In the genomic region with DNA sequence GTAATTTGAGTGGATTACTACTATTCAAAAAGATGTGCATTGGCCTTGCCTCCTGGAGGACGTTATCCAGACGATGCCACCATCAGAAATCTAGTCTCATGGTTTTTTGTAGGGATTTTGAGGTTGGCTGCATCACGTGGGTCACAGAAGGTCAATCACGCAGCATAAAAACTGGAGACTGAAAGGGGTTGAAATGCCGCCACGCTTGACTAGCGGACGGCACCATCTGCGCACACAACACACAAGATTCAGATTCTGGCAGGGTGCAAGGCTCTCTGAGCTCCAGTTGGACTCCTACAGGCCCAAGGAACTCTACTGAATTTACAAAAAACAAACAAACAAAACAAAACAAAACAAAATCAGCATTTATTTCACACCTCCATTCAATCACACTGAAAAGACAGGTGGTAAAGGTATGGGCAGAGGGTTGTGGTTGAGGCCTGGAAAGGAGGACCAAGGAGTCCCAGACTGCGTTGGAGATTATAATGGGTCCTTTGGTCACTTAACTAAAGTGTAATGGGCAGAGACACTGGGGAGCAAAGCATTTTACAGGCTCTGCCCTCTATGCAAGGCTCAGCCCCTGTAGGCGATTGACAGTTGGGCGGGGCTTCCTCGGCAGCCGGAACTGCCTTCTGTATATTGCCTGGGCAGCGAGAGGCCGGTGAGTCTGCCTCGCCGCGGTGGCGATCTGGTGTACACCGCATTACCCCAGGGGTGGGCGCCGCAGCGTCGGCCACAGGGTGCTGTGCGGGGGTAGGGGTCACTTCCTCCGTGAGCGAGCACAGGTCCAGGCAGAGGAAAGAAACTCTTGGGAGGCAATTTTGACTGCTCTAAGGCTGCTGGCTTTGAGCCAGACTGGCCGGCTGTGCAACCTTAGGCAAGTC, we compare ENCODE assay signal across 8 mouse cellular contexts. TPM values are rescaled to one million over a fixed set of nuclear protein-coding genes. Genes with fewer than 3 reads are reported as not detected.
DNase-seq lines count a peak whose midpoint lies in the region; ATAC-seq and TF ChIP-seq lines count a peak whose summit lies in the region.

No protein-coding gene starts in this region.

- H3K4me2 ChIP-seq in forebrain, embryonic 12.5 days, result peak overlapping the region; percentile 84
- H3K4me2 ChIP-seq in lung, embryonic 14.5 days, result peak overlapping the region; percentile 78

- peaks cover 2 to 11% of the 10 kb centered on the region in 2 experiments; a peak in 3 of 4 replicates for H3K4me1 ChIP-seq in ES-E14 (ENCODE audit: control insufficient read depth in 2 of 2, insufficient read depth in 2 of 2, low read length in 2 of 2, poor library complexity in 1 of 2)
- peaks cover 36% of the 10 kb centered on the region for H3K4me1 ChIP-seq in forebrain, embryonic 12.5 days
- H3K4me1 ChIP-seq in lung, embryonic 14.5 days (ENCODE audit: insufficient read depth), result peaks cover 13% of the 10 kb centered on the region

- TF ChIP-seq CTCF in lung, embryonic 14.5 days (IDR thresholded peaks at IDR 0.05; ENCODE audit: low read depth), result 0 out of 2 replicates have a peak, but pooled peaks have one; percentile 7

- peak overlapping the region; percentile 63 to 70 for H3K4me3 ChIP-seq in ES-E14 (ENCODE audit: insufficient read depth in 1 of 2, low read depth in 1 of 2, low read length in 2 of 2, poor library complexity in 1 of 2, severe bottlenecking in 1 of 2)
- peak overlapping the region; percentile 47 for H3K4me3 ChIP-seq in forebrain, embryonic 12.5 days (replicated peaks)
- H3K4me3 ChIP-seq in lung, embryonic 14.5 days (ENCODE audit: low read depth, low read length), result peak overlapping the region; percentile 47

- no peaks in the 10 kb centered on the region; the same call in 1 of the 2 replicates for H3K36me3 ChIP-seq in ES-E14 (ENCODE audit: control insufficient read depth, insufficient read depth, low read length, poor library complexity, severe bottlenecking)
- peaks cover 16% of the 10 kb centered on the region for H3K36me3 ChIP-seq in forebrain, embryonic 12.5 days (replicated peaks)
- H3K36me3 ChIP-seq in lung, embryonic 14.5 days (ENCODE audit: insufficient read depth), result peaks cover 10% of the 10 kb centered on the region

- H3K9me3 ChIP-seq in ES-E14 (ENCODE audit: control insufficient read depth, insufficient read depth, low read depth, low read length), result no peaks in the 10 kb centered on the region
- H3K9me3 ChIP-seq in forebrain, embryonic 12.5 days, result no peaks in the 10 kb centered on the region
- no peaks in the 10 kb centered on the region for H3K9me3 ChIP-seq in lung, embryonic 14.5 days (ENCODE audit: low read depth, low read length)

- no peaks in the 10 kb centered on the region for H3K27me3 ChIP-seq in forebrain, embryonic 12.5 days
- H3K27me3 ChIP-seq in lung, embryonic 14.5 days (ENCODE audit: insufficient read depth, low read length), result no peaks in the 10 kb centered on the region

- intact Hi-C loops in heart, postnatal 36 days (cut with DNase I), result no loop called here

- in situ Hi-C loops in ES-E14 (cut with MboI; ENCODE audit: low sequenced_read_pairs in 2 of 2, unreplicated experiment in 2 of 2), result no loop called here

- DNase-seq in ES-E14 (ENCODE audit: low read depth, low spot score), result no peak
- peak; percentile 73 to 74 for DNase-seq in heart, postnatal 36 days
- DNase-seq in layer of hippocampus, adult 18-20 months (ENCODE audit: low spot score in 2 of 2), result peak; percentile 66 to 78
- DNase-seq in lung, embryonic 14.5 days, result peak; percentile 85
- peak; percentile 22 to 40 for DNase-seq in thymus, postnatal 10 days (ENCODE audit: low spot score in 2 of 2)

- no peak overlapping the region for H3K27ac ChIP-seq in ES-E14 (ENCODE audit: insufficient read depth, low read depth, low read length, poor library complexity, severe bottlenecking)
- peak overlapping the region; percentile 75 for H3K27ac ChIP-seq in forebrain, embryonic 12.5 days
- no peak overlapping the region for H3K27ac ChIP-seq in lung, embryonic 14.5 days (ENCODE audit: low read depth)

- ATAC-seq in cerebellum, adult (ENCODE audit: insufficient number of reproducible peaks, low FRiP score, low TSS enrichment), result peak; percentile 71
- ATAC-seq in forebrain, embryonic 12.5 days (ENCODE audit: low FRiP score), result peak; percentile 55
- peak; percentile 35 for ATAC-seq in lung, embryonic 14.5 days (ENCODE audit: insufficient read depth)
- peak; percentile 48; the same call in 1 of the 2 replicates for ATAC-seq in neutrophil, adult 5-6 weeks (ENCODE audit: extremely low read depth, insufficient number of reproducible peaks, low FRiP score, poor library complexity, severe bottlenecking)

- peak overlapping the region; percentile 51 for H3K9ac ChIP-seq in ES-E14 (ENCODE audit: insufficient read depth, low read depth, low read length, poor library complexity, severe bottlenecking)
- H3K9ac ChIP-seq in forebrain, embryonic 12.5 days, result peak overlapping the region; percentile 70
- H3K9ac ChIP-seq in lung, embryonic 14.5 days, result peak overlapping the region; percentile 61

- WGBS in forebrain, embryonic 12.5 days, result 20% methylated on average over 29 of the region's 29 CpGs
- 24% methylated on average over 29 of the region's 29 CpGs for WGBS in lung, embryonic 14.5 days

TF ChIP-seq in ES-E14, 5 proteins besides CTCF, POLR2A, EP300 and RAD21:
- TF ChIP-seq HCFC1 (IDR thresholded peaks at IDR 0.05; ENCODE audit: borderline replicate concordance, insufficient read depth, low read length) (no peak), CHD2 (IDR thresholded peaks at IDR 0.05; ENCODE audit: low read depth, low read length) (no peak), ZC3H11A (IDR thresholded peaks at IDR 0.05; ENCODE audit: borderline replicate concordance, low read depth, low read length) (no peak), MAFK (IDR thresholded peaks at IDR 0.05; ENCODE audit: insufficient read depth, low read depth, low read length) (no peak), ZNF384 (IDR thresholded peaks at IDR 0.05; ENCODE audit: low read depth, low read length) (no peak)
TF ChIP-seq in ES-E14: peak in this region for 0.

RNA-seq across cellular contexts. Expression of a gene that starts 1.2 kb away (rescaled TPM):
- 4.5 TPM in 2 replicates for total RNA-seq in ES-E14 (2012; rRNA removed)
- polyA plus RNA-seq in forebrain, embryonic 12.5 days (2016; fragmentation: Nextera tagmentation; extraction: Ambion mirVana), result 131 and 139 TPM in 2 replicates
- not detected for total RNA-seq in heart, postnatal 36 days (2021)
- total RNA-seq in layer of hippocampus, adult 18-20 months (2021), result 100 to 1,000 TPM; 153 TPM
- polyA plus RNA-seq in lung, embryonic 14.5 days (2014; fragmentation: Nextera tagmentation; extraction: Ambion mirVana), result 1.2 and 2.1 TPM in 2 replicates
- total RNA-seq in neutrophil, adult 5-6 weeks (2017), result 0.23 and 0.25 TPM in 2 replicates

RNA-seq across cellular contexts. Expression of a gene that starts 2.9 kb away (rescaled TPM):
- total RNA-seq in ES-E14 (2012; rRNA removed), result 62.6 and 79.6 TPM in 2 replicates
- polyA plus RNA-seq in forebrain, embryonic 12.5 days (2016; fragmentation: Nextera tagmentation; extraction: Ambion mirVana), result 57.5 and 62.9 TPM in 2 replicates
- 10 to 100 TPM; 22.0 to 25.2 TPM for total RNA-seq in heart, postnatal 36 days (2021)
- total RNA-seq in layer of hippocampus, adult 18-20 months (2021), result 10 to 100 TPM; 94.8 to 97.6 TPM
- polyA plus RNA-seq in lung, embryonic 14.5 days (2014; fragmentation: Nextera tagmentation; extraction: Ambion mirVana), result 38.4 and 42.5 TPM in 2 replicates
- 15.8 and 22.6 TPM in 2 replicates for total RNA-seq in neutrophil, adult 5-6 weeks (2017)

RNA-seq across cellular contexts. Expression of a gene that starts 10.4 kb away (rescaled TPM):
- total RNA-seq in ES-E14 (2012; rRNA removed), result 1.3 and 2.4 TPM in 2 replicates
- polyA plus RNA-seq in forebrain, embryonic 12.5 days (2016; fragmentation: Nextera tagmentation; extraction: Ambion mirVana), result 0.26 and 0.60 TPM in 2 replicates
- 1 to 10 TPM; 4.0 to 4.9 TPM for total RNA-seq in heart, postnatal 36 days (2021)
- total RNA-seq in layer of hippocampus, adult 18-20 months (2021), result under 1 TPM; 0.42 to 0.68 TPM
- polyA plus RNA-seq in lung, embryonic 14.5 days (2014; fragmentation: Nextera tagmentation; extraction: Ambion mirVana), result 0.83 and 0.96 TPM in 2 replicates
- total RNA-seq in neutrophil, adult 5-6 weeks (2017), result not detected in 2 replicates

RNA-seq across cellular contexts. Expression of a gene that starts 10.6 kb away (rescaled TPM):
- total RNA-seq in ES-E14 (2012; rRNA removed), result 1.4 and 2.7 TPM in 2 replicates
- not detected in 2 replicates for polyA plus RNA-seq in forebrain, embryonic 12.5 days (2016; fragmentation: Nextera tagmentation; extraction: Ambion mirVana)
- total RNA-seq in heart, postnatal 36 days (2021), result not detected
- not detected for total RNA-seq in layer of hippocampus, adult 18-20 months (2021)
- not detected in 2 replicates for polyA plus RNA-seq in lung, embryonic 14.5 days (2014; fragmentation: Nextera tagmentation; extraction: Ambion mirVana)
- total RNA-seq in neutrophil, adult 5-6 weeks (2017), result 33.6 and 50.5 TPM in 2 replicates

RNA-seq across cellular contexts. Expression of a gene that starts 20.3 kb away (rescaled TPM):
- 37.5 and 48.5 TPM in 2 replicates for total RNA-seq in ES-E14 (2012; rRNA removed)
- polyA plus RNA-seq in forebrain, embryonic 12.5 days (2016; fragmentation: Nextera tagmentation; extraction: Ambion mirVana), result 7.2 and 7.8 TPM in 2 replicates
- 10 to 100 TPM; 44.6 to 49.8 TPM for total RNA-seq in heart, postnatal 36 days (2021)
- 100 to 1,000 TPM; 120 to 125 TPM for total RNA-seq in layer of hippocampus, adult 18-20 months (2021)
- polyA plus RNA-seq in lung, embryonic 14.5 days (2014; fragmentation: Nextera tagmentation; extraction: Ambion mirVana), result 7.9 and 8.3 TPM in 2 replicates
- total RNA-seq in neutrophil, adult 5-6 weeks (2017), result 110 and 115 TPM in 2 replicates

Comparison
In these comparisons a context has a peak if more than half of its experiments do, and no peak if none do; other contexts are left out.
1. RNA of a gene that starts 1.2 kb away (total RNA-seq): 153 TPM in layer of hippocampus, adult 18-20 months; 4.5 TPM in ES-E14, 0.23 to 0.25 TPM in neutrophil, adult 5-6 weeks and not detected in heart, postnatal 36 days; every median in the first group is over 10 times any median in the second.
2. Peak in every context shown above with its lines, with median percentiles within 50 percentile points of each other: H3K4me3 ChIP-seq, H3K9ac ChIP-seq and ATAC-seq.